Mouse (Mus musculus) thymus, postnatal 36 days (tissue): ENCODE data around the gene Tnfsf12.

Source experiments
- DNase-seq, 2 experiments: peaks; one replicate each; pipeline ENCODE4 v3.0.0; 2022; ENCODE audit warnings: mixed read lengths in 2 of 2

The Tnfsf12 gene

DNA sequence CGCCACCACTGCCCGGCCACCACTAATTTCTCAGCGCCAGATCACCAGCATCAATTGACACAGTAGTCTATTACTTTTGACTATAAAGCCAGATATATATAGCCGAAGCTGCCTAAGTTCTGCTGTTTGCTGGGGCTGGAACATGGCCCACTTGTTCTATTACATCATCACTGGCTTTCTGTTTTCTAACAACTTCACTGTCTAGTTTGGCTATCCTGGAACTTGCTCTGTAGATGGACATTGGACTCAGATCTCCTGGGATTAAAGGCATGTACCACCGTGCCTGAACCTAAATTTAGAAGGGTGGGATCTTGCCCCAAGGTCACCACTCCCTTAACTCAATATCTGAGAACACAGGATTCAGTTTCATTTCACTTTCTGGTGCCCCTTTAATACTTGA is 49.8 kb downstream of the Tnfsf12 start:
- no peak for DNase-seq
